Mouse (Mus musculus): ENCODE data around the gene Twf2. TPM values are rescaled to one million over a fixed set of nuclear protein-coding genes. Genes with fewer than 3 reads are reported as not detected.

Gene Twf2
- polyA plus RNA-seq, 1 experiment from 2014 or later, result 64.2 TPM

- no peak overlapping the region for H3K27ac ChIP-seq (ENCODE audit: low read length)
- WGBS, result 23% methylated on average over 6 of the region's 6 CpGs
- H3K9me3 ChIP-seq (ENCODE audit: low read length), result no peaks in the 10 kb centered on the region
- no peak overlapping the region for H3K4me3 ChIP-seq (ENCODE audit: low read depth, low read length)
- H3K4me2 ChIP-seq (replicated peaks; ENCODE audit: low read depth, low read length), result peak overlapping the region; percentile 79
- H3K36me3 ChIP-seq (ENCODE audit: insufficient read depth, low read length), result no peaks in the 10 kb centered on the region
- H3K27me3 ChIP-seq (replicated peaks; ENCODE audit: insufficient read depth, low read length), result no peaks in the 10 kb centered on the region
- peaks cover 11% of the 10 kb centered on the region; the same call in 1 of the 2 replicates for H3K4me1 ChIP-seq (ENCODE audit: insufficient read depth, low read depth, low read length)
- no peak for TF ChIP-seq EP300 (IDR thresholded peaks at IDR 0.05)
- TF ChIP-seq CTCF (IDR thresholded peaks at IDR 0.05), result no peak
- DNase-seq (ENCODE audit: low spot score), result no peak
- no peak for ATAC-seq
- no peak overlapping the region for H3K9ac ChIP-seq (replicated peaks; ENCODE audit: low read depth)
These were observed 33.0 kb upstream of the Twf2 start for GRCm38 (mm10) chr9:106169917-106170316.

GRCm38 (mm10) chr9:106170556-106171345 is 32.2 kb upstream of the Twf2 start, which contains the start of gene Wdr82:
TSS of gene Wdr82 (plus strand) at chr9:106170928.
- 3% methylated on average over 68 of the region's 81 CpGs for WGBS
- TF ChIP-seq EP300 (IDR thresholded peaks at IDR 0.05) (no peak), CTCF (IDR thresholded peaks at IDR 0.05) (no peak)

DNA sequence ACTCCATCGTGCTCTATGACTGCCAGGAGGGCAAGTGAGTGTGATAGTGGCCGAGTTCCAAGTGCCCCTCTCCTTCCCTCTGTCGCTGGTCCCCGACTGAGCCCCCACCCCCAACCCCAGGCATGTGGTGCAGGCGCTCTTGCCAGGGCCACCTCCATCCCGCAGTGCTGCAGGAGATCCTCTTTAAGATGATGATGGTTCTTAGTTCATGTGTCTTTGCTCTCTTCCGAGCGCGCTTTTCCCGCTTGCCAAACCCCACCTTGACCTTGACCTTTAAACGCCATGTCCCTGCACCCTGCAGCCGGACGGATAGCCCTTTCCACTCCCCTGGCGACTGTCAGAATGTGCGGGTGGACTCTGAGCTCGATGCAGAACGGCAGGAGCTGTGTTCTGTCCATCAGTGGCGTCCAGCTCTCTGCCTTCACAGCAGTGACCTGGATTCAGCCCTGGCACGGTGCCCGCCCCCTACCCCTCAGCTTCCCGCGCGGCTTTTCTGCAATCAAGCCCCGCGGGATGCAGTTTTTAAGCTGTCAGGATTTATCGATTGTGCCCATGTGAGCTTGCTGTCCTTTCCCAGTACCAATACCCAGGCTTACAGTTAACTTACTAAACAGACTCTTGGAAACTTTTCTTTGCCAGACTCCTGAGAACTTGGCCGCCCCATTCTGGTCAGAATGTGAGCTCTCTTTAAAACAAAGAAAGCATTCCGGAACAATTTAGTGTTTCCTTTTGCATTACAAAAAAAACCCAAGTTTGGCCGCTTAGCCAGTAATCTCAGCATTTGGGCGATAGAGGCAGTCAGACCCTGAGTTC is 31.4 kb upstream of the Twf2 start:
- Histone ChIP-seq H3K4me3 (ENCODE audit: low read depth, low read length) (peak overlapping the region; percentile 91), H3K9ac (replicated peaks; ENCODE audit: low read depth) (peak overlapping the region; percentile 76), H3K36me3 (ENCODE audit: insufficient read depth, low read length) (no peaks in the 10 kb centered on the region), H3K4me1 (ENCODE audit: insufficient read depth, low read depth, low read length) (peaks cover 11% of the 10 kb centered on the region; the same call in 1 of the 2 replicates), H3K27ac (ENCODE audit: low read length) (peak overlapping the region; percentile 98), H3K4me2 (replicated peaks; ENCODE audit: low read depth, low read length) (peak overlapping the region; percentile 79), H3K27me3 (replicated peaks; ENCODE audit: insufficient read depth, low read length) (no peaks in the 10 kb centered on the region), H3K9me3 (ENCODE audit: low read length) (no peaks in the 10 kb centered on the region)
- ATAC-seq (peak; percentile 31), DNase-seq (ENCODE audit: low spot score) (peak; percentile 60)
- WGBS, result under 1% methylated on average over 29 of the region's 30 CpGs
- TF ChIP-seq EP300 (IDR thresholded peaks at IDR 0.05) (no peak), CTCF (IDR thresholded peaks at IDR 0.05) (no peak)

More at GRCm38 (mm10) chr9:106170556-106171345, 32.2 kb upstream of the Twf2 start, which contains the start of gene Wdr82:
- H3K9ac ChIP-seq (replicated peaks; ENCODE audit: low read depth), result peak within 1 kb of the TSS; percentile 76
- H3K27me3 ChIP-seq (replicated peaks; ENCODE audit: insufficient read depth, low read length), result no peaks in the 10 kb centered on the region
- H3K9me3 ChIP-seq (ENCODE audit: low read length), result no peaks in the 10 kb centered on the region
- peak; percentile 97 for DNase-seq (ENCODE audit: low spot score)
- peak; percentile 94 for ATAC-seq
- H3K4me2 ChIP-seq (replicated peaks; ENCODE audit: low read depth, low read length), result peak within 1 kb of the TSS; percentile 79
- H3K4me1 ChIP-seq (ENCODE audit: insufficient read depth, low read depth, low read length), result peaks cover 11% of the 10 kb centered on the region; the same call in 1 of the 2 replicates
- peak within 1 kb of the TSS; percentile 98 for H3K27ac ChIP-seq (ENCODE audit: low read length)
- H3K4me3 ChIP-seq (ENCODE audit: low read depth, low read length), result peak within 1 kb of the TSS; percentile 91
- no peaks in the 10 kb centered on the region for H3K36me3 ChIP-seq (ENCODE audit: insufficient read depth, low read length)

GRCm38 (mm10) chr9:106172527-106172926 is 30.4 kb upstream of the Twf2 start:
- WGBS, result 2% methylated on average over 3 of the region's 3 CpGs
- Histone ChIP-seq H3K27me3 (replicated peaks; ENCODE audit: insufficient read depth, low read length) (no peaks in the 10 kb centered on the region), H3K36me3 (ENCODE audit: insufficient read depth, low read length) (no peaks in the 10 kb centered on the region), H3K4me1 (ENCODE audit: insufficient read depth, low read depth, low read length) (peaks cover 11% of the 10 kb centered on the region; the same call in 1 of the 2 replicates), H3K4me2 (replicated peaks; ENCODE audit: low read depth, low read length) (peak overlapping the region; percentile 79), H3K9me3 (ENCODE audit: low read length) (no peaks in the 10 kb centered on the region), H3K4me3 (ENCODE audit: low read depth, low read length) (peak overlapping the region; percentile 91), H3K9ac (replicated peaks; ENCODE audit: low read depth) (0 out of 2 replicates have a peak overlapping the region, but pooled peaks have one; percentile 76), H3K27ac (ENCODE audit: low read length) (no peak overlapping the region)
- no peak for TF ChIP-seq EP300 (IDR thresholded peaks at IDR 0.05)
- TF ChIP-seq CTCF (IDR thresholded peaks at IDR 0.05), result no peak
- no peak for ATAC-seq
- peak; percentile 66 for DNase-seq (ENCODE audit: low spot score)

DNA sequence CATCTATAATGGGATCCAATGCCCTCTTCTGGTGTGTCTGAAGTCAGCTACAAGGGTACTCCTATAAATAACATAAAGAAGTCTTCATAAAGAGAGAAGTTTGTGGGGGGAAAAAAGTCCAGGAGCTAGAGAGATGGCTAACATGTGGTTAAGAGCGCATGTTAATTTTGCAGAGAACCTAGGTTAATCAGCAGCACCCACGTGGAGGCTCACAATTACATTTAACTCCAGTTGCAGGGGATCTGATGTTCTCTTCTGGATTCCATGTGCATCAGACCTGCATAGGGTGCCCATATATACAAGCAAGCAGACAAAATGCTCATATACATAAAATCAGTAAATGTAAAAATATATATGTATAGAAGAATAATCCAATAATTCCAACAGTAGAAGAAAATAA is 29.5 kb upstream of the Twf2 start:
- H3K27me3 ChIP-seq (replicated peaks; ENCODE audit: insufficient read depth, low read length), result no peaks in the 10 kb centered on the region
- peak overlapping the region; percentile 79 for H3K4me2 ChIP-seq (replicated peaks; ENCODE audit: low read depth, low read length)
- no peak for DNase-seq (ENCODE audit: low spot score)
- no peak overlapping the region for H3K27ac ChIP-seq (ENCODE audit: low read length)
- 48% methylated on average over 2 of the region's 2 CpGs for WGBS
- no peak for ATAC-seq
- H3K36me3 ChIP-seq (ENCODE audit: insufficient read depth, low read length), result peaks cover 8% of the 10 kb centered on the region; the same call in 1 of the 2 replicates
- H3K4me1 ChIP-seq (ENCODE audit: insufficient read depth, low read depth, low read length), result peaks cover 11% of the 10 kb centered on the region; the same call in 1 of the 2 replicates
- no peak overlapping the region for H3K9ac ChIP-seq (replicated peaks; ENCODE audit: low read depth)
- H3K4me3 ChIP-seq (ENCODE audit: low read depth, low read length), result no peak overlapping the region
- H3K9me3 ChIP-seq (ENCODE audit: low read length), result no peaks in the 10 kb centered on the region
- TF ChIP-seq CTCF (IDR thresholded peaks at IDR 0.05) (no peak), EP300 (IDR thresholded peaks at IDR 0.05) (no peak)

Measured in lung, postnatal 0 days (tissue).